8 mouse cellular contexts compared by ENCODE assay signal in the genomic region with DNA sequence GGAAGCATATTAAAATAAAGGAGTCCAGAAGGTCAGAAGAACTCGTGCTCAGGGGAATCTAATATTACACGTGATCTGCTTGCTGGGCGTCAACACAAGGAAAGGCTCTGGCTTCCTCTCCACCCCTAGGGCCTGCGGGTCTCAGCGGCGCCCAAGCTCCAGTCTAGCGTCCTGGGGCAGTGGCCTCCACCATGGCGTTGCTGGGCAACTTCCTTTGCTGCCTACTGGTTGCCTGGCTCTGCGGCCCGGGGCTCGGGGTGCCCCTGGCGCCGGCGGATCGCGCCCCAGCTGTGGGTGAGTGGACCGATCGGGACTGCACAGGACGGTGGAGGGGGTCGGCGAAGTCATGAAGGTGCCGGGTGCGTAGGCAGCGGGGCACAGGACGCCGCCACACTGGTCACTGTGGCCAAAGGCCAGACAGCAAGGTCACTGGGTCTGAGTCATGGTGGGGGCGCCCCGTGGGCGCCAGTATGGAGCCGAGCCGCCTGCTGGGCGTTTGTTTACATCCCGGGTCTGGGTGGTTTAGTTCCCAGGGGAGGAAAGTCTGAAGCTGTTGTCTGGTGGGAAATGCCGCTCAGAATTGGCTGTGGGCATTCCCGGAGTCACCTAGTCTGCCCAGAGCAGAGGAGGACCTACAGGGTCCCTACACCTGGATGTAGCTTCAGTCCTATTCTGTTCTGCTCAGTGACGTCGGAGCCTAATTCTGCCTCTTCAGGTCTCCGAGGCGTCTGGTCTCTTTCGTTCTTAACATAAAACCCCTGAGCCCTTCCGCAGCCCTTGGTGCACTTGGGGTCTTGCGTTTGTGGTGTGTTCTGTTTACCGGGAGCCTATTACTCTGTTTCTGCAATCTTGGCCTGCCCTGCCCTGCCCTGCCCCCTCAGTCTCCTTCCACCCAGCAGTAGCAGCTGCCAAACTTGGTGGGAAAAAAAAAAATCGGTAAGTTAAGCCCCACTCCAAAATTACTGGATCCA. TPM values are rescaled to one million over a fixed set of nuclear protein-coding genes. Genes with fewer than 3 reads are reported as not detected.
DNase-seq lines count a peak whose midpoint lies in the region; ATAC-seq and TF ChIP-seq lines count a peak whose summit lies in the region.

No protein-coding gene starts in this region.

- peak overlapping the region; percentile 61 for H3K4me3 ChIP-seq in embryonic facial prominence, embryonic 14.5 days (ENCODE audit: low read depth, low read length)
- peak overlapping the region; percentile 72 for H3K4me3 ChIP-seq in heart, embryonic 10.5 days
- peak overlapping the region; percentile 73 for H3K4me3 ChIP-seq in liver, embryonic 13.5 days (replicated peaks)
- H3K4me3 ChIP-seq in myocyte: peak overlapping the region; percentile 29
- H3K4me3 ChIP-seq in stomach, embryonic 14.5 days (ENCODE audit: low read depth, low read length): peak overlapping the region; percentile 55

- DNase-seq in right cerebral cortex, adult 18-20 months: peak; percentile 17
- DNase-seq in right cerebral cortex, postnatal 36 days (ENCODE audit: low spot score in 2 of 2): no peak
- peak; percentile 43 for DNase-seq in embryonic facial prominence, embryonic 14.5 days (ENCODE audit: low spot score)
- peak; percentile 77 for DNase-seq in heart, embryonic 10.5 days (ENCODE audit: low spot score)
- DNase-seq in kidney, adult 8-10 months: peak; percentile 69 to 71
- peak; percentile 20 for DNase-seq in liver, embryonic 13.5 days

- H3K4me2 ChIP-seq in embryonic facial prominence, embryonic 14.5 days (ENCODE audit: low read depth, low read length): peak overlapping the region; percentile 96
- peak overlapping the region; percentile 90 for H3K4me2 ChIP-seq in liver, embryonic 13.5 days
- H3K4me2 ChIP-seq in myocyte (ENCODE audit: low read depth): peak overlapping the region; percentile 72
- peak overlapping the region; percentile 92 for H3K4me2 ChIP-seq in stomach, embryonic 14.5 days (replicated peaks; ENCODE audit: low read depth, low read length)

- WGBS in embryonic facial prominence, embryonic 14.5 days: 0% methylated on average over 43 of the region's 44 CpGs
- 2% methylated on average over 44 of the region's 44 CpGs for WGBS in heart, embryonic 10.5 days
- WGBS in liver, embryonic 13.5 days (ENCODE audit: insufficient replicate concordance): 1% methylated on average over 44 of the region's 44 CpGs
- WGBS in stomach, embryonic 14.5 days: under 1% methylated on average over 44 of the region's 44 CpGs

- H3ac ChIP-seq in myocyte (ENCODE audit: control insufficient read depth, insufficient read length): no peak overlapping the region

- peak overlapping the region; percentile 75 for H3K9ac ChIP-seq in embryonic facial prominence, embryonic 14.5 days (ENCODE audit: low read depth, low read length)
- peak overlapping the region; percentile 86 for H3K9ac ChIP-seq in liver, embryonic 13.5 days
- H3K9ac ChIP-seq in stomach, embryonic 14.5 days (replicated peaks; ENCODE audit: low read depth, low read length): peak overlapping the region; percentile 48

- H3K36me3 ChIP-seq in embryonic facial prominence, embryonic 14.5 days (ENCODE audit: control insufficient read depth, insufficient read depth, low read length): no peaks in the 10 kb centered on the region
- H3K36me3 ChIP-seq in heart, embryonic 10.5 days: no peaks in the 10 kb centered on the region
- H3K36me3 ChIP-seq in liver, embryonic 13.5 days: no peaks in the 10 kb centered on the region
- no peaks in the 10 kb centered on the region for H3K36me3 ChIP-seq in myocyte (ENCODE audit: control insufficient read depth, insufficient read depth)
- no peaks in the 10 kb centered on the region for H3K36me3 ChIP-seq in stomach, embryonic 14.5 days (ENCODE audit: control insufficient read depth, insufficient read depth, low read length)

- peak overlapping the region; percentile 55 for H3K27ac ChIP-seq in embryonic facial prominence, embryonic 14.5 days (replicated peaks; ENCODE audit: low read depth, low read length)
- H3K27ac ChIP-seq in heart, embryonic 10.5 days: peak overlapping the region; percentile 93
- peak overlapping the region; percentile 69 for H3K27ac ChIP-seq in liver, embryonic 13.5 days
- peak overlapping the region; percentile 55 for H3K27ac ChIP-seq in stomach, embryonic 14.5 days (ENCODE audit: low read length)

- H3K4me1 ChIP-seq in embryonic facial prominence, embryonic 14.5 days (ENCODE audit: control insufficient read depth, insufficient read depth, low read length): peaks cover 12% of the 10 kb centered on the region
- H3K4me1 ChIP-seq in heart, embryonic 10.5 days: peaks cover 6% of the 10 kb centered on the region; the same call in 1 of the 2 replicates
- H3K4me1 ChIP-seq in liver, embryonic 13.5 days (replicated peaks): peaks cover 23% of the 10 kb centered on the region
- peaks cover 16% of the 10 kb centered on the region; the same call in 1 of the 2 replicates for H3K4me1 ChIP-seq in stomach, embryonic 14.5 days (ENCODE audit: control insufficient read depth, insufficient read depth, low read length)

- H3K27me3 ChIP-seq in embryonic facial prominence, embryonic 14.5 days (replicated peaks; ENCODE audit: control insufficient read depth, insufficient read depth, low read length): no peaks in the 10 kb centered on the region
- H3K27me3 ChIP-seq in heart, embryonic 10.5 days (ENCODE audit: insufficient read depth, poor library complexity, severe bottlenecking): no peaks in the 10 kb centered on the region
- H3K27me3 ChIP-seq in liver, embryonic 13.5 days: no peaks in the 10 kb centered on the region
- H3K27me3 ChIP-seq in myocyte (ENCODE audit: control insufficient read depth, insufficient read depth, insufficient read length): no peaks in the 10 kb centered on the region
- H3K27me3 ChIP-seq in stomach, embryonic 14.5 days (ENCODE audit: control insufficient read depth, insufficient read depth, low read length): no peaks in the 10 kb centered on the region

- peak; percentile 69 for ATAC-seq in embryonic facial prominence, embryonic 14.5 days (ENCODE audit: low read depth)
- ATAC-seq in liver, embryonic 13.5 days (ENCODE audit: low read depth): peak; percentile 81
- ATAC-seq in stomach, embryonic 14.5 days (ENCODE audit: insufficient number of reproducible peaks, insufficient read depth, low FRiP score, low read depth): peak; percentile 82

- 0 out of 2 replicates have a peak, but pooled peaks cover 3% of the 10 kb centered on the region for H3K9me3 ChIP-seq in embryonic facial prominence, embryonic 14.5 days (ENCODE audit: control insufficient read depth, low read length)
- no peaks in the 10 kb centered on the region for H3K9me3 ChIP-seq in heart, embryonic 10.5 days
- no peaks in the 10 kb centered on the region for H3K9me3 ChIP-seq in liver, embryonic 13.5 days (replicated peaks)
- no peaks in the 10 kb centered on the region for H3K9me3 ChIP-seq in stomach, embryonic 14.5 days (ENCODE audit: control insufficient read depth, low read depth, low read length)

- peak; percentile 20 for TF ChIP-seq POLR2A in myocyte (IDR thresholded peaks at IDR 0.05; ENCODE audit: insufficient read length, low read depth)

- no peaks in the 10 kb centered on the region for H3K79me2 ChIP-seq in myocyte (ENCODE audit: control insufficient read depth, insufficient read depth)

TF ChIP-seq in myocyte, 11 proteins besides CTCF, POLR2A, EP300 and RAD21:
- TF ChIP-seq MYOG (IDR thresholded peaks at IDR 0.05; ENCODE audit: control insufficient read depth in 1 of 3, insufficient read depth in 1 of 3, insufficient read length in 2 of 3, low read depth in 2 of 3): peak in 1 of 3 experiments; percentile 6
- TF ChIP-seq SRF (IDR thresholded peaks at IDR 0.05; ENCODE audit: control insufficient read depth, insufficient read length, low read depth): no peak

RNA-seq across cellular contexts. Expression of a gene that starts 0.6 kb away (rescaled TPM):
- polyA plus RNA-seq in embryonic facial prominence, embryonic 14.5 days (2014; fragmentation: Nextera tagmentation; extraction: Ambion mirVana): 22.0 and 28.8 TPM in 2 replicates
- polyA plus RNA-seq in heart, embryonic 10.5 days (2016; fragmentation: Nextera tagmentation; extraction: Ambion mirVana): 10.3 and 16.5 TPM in 2 replicates
- 15.2 and 15.3 TPM in 2 replicates for polyA plus RNA-seq in liver, embryonic 13.5 days (2015; fragmentation: Nextera tagmentation; extraction: Ambion mirVana)
- 6.4 TPM for polyA plus RNA-seq in myocyte (2012; fragmentation: generic; extraction: Trizol)
- polyA plus RNA-seq in stomach, embryonic 14.5 days (2014; fragmentation: Nextera tagmentation; extraction: Ambion mirVana): 28.5 and 29.0 TPM in 2 replicates

RNA-seq across cellular contexts. Expression of a gene that starts 10.1 kb away (rescaled TPM):
- 85.8 and 91.3 TPM in 2 replicates for polyA plus RNA-seq in embryonic facial prominence, embryonic 14.5 days (2014; fragmentation: Nextera tagmentation; extraction: Ambion mirVana)
- polyA plus RNA-seq in heart, embryonic 10.5 days (2016; fragmentation: Nextera tagmentation; extraction: Ambion mirVana): 1.3 and 2.0 TPM in 2 replicates
- 2.1 and 2.2 TPM in 2 replicates for polyA plus RNA-seq in liver, embryonic 13.5 days (2015; fragmentation: Nextera tagmentation; extraction: Ambion mirVana)
- polyA plus RNA-seq in myocyte (2012; fragmentation: generic; extraction: Trizol): 0.11 TPM
- polyA plus RNA-seq in stomach, embryonic 14.5 days (2014; fragmentation: Nextera tagmentation; extraction: Ambion mirVana): 77.7 and 78.0 TPM in 2 replicates

Comparison
In these comparisons a context has a peak if more than half of its experiments do, and no peak if none do; other contexts are left out.
1. DNase-seq: peak in right cerebral cortex, adult 18-20 months (single experiment), embryonic facial prominence, embryonic 14.5 days (single experiment), heart, embryonic 10.5 days (single experiment), kidney, adult 8-10 months (2 of 2) and liver, embryonic 13.5 days (single experiment); none in right cerebral cortex, postnatal 36 days (0 of 2).
2. RNA of a gene that starts 10.1 kb away (polyA plus RNA-seq): 85.8 to 91.3 TPM in embryonic facial prominence, embryonic 14.5 days and 77.7 to 78.0 TPM in stomach, embryonic 14.5 days; 2.1 to 2.2 TPM in liver, embryonic 13.5 days, 1.3 to 2.0 TPM in heart, embryonic 10.5 days and 0.11 TPM in myocyte (single experiment); every median in the first group is over 10 times any median in the second.
3. Peak in every context shown above with its lines, with median percentiles within 50 percentile points of each other: ATAC-seq, H3K27ac ChIP-seq, H3K4me2 ChIP-seq, H3K4me3 ChIP-seq and H3K9ac ChIP-seq.